Mouse (Mus musculus) erythroblast, embryonic 14.5 days (primary cell): ENCODE data around the gene Il1r2.

Experiments used
- GATA1 ChIP-seq: IDR thresholded peaks from 2 replicates; pipeline ENCODE4 v1.6.1; 2012; ENCODE audit warnings: low read length, inconsistent platforms, mixed read lengths
- TAL1 ChIP-seq: IDR thresholded peaks from 3 replicates; pipeline ENCODE4 v1.6.1; 2012; ENCODE audit warnings: low read length, inconsistent platforms, mixed read lengths

GRCm38 (mm10) chr1:40115271-40115670, 41.4 kb downstream of the Il1r2 start:
- TF ChIP-seq GATA1 (no peak), TAL1 (no peak)
